Mouse (Mus musculus) retina, postnatal 1 day (tissue): ENCODE measurements around the gene Gm40460.
A peak's percentile ranks its signal among the peaks of the same experiment; 100 is the strongest.
"Not testable (repeated sequence)": the region's sequence is repeated elsewhere in the genome, so short reads cannot be mapped to it uniquely, and the experiment has no call there.

Experiments
- DNase-seq: peaks from one replicate; pipeline ENCODE4 v3.0.0-alpha.2; 2012

Gm40460 gene

DNA sequence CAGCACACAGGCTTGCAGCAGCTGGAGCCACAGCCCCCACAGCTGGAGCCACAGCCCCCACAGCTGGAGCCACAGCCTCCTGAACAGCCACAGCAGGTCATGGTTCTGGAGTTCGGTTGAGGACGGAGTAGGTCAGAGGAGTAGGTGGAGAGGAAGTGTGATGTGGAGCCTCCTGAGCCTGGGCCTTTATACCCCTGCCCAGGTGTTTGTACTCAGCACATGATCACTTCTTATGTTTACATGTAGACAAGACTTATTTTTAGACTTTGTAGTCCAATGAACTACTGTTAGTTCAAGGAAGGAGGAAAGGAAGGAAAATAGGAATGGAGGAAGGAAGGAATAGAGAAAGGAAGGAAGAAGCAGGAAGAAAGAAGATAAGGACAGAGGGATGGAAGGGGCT is at the start of gene Gm40460:
Gm40460 (minus strand) TSS at position 101 of the 400 bp plus-strand sequence.
- DNase-seq = no peak

DNA sequence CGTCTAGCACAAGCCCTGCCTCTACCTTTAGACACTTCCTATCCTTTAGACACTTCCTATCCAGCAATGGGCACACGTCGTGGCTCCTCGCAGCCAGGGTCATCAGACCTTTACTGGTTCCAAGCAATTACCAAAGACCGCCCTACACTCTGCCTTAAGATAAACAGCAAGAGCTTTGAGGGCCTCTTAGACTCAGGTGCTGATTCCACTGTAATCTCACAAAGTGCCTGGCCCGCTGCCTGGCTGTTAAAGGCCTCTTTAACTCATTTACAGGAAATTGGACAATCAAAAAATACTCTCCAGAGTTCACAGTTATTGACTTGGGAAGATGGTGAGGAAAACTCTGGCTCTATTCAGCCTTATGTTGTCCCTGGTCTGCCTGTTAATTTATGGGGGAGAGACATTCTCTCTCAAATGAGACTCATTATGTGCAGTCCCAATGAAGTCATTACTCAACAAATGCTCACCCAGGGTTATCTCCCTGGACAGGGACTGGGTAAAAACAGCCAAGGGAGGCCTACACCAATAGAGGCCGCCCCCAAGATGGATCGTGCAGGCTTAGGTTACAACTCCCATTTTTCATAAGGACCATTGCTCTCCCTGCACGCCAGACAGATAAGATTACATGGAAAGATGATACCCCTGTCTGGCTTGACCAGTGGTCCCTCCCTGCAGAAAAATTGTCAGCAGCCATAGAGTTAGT is 45.2 kb upstream of the Gm40460 start:
- not testable (repeated sequence) for DNase-seq

DNA sequence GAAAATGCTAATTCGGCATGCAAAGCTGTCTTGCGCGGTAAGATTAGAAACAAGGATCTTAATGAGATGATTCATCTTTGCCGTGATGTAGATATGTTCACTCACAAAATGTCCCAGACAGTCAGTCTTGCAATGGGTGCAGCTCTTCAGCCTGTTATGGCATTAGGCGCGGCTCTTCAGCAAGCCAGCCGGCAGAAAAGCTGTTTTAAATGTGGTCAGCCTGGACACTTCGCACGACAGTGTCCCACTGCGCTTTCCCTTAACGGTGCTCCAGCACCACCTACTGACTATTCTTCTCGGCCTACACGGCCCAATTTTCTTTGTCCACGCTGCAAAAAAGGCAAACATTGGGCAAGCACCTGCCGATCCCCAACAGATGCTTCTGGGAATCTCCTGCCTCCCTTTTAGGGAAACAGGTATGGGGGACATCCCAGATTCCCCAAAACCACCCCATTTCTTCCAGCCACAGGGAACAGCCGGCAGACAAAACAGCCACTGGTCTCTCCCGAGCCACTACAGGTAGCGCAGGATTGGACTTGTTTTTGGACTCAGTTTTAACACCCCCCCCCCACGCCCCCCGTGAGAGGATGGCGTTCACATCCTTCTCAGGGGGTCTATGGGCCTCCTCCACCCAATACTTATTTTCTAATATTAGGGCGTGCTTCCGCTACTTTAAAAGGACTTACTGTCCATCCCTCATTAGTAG is 44.4 kb upstream of the Gm40460 start:
- DNase-seq = peak; percentile 62

DNA sequence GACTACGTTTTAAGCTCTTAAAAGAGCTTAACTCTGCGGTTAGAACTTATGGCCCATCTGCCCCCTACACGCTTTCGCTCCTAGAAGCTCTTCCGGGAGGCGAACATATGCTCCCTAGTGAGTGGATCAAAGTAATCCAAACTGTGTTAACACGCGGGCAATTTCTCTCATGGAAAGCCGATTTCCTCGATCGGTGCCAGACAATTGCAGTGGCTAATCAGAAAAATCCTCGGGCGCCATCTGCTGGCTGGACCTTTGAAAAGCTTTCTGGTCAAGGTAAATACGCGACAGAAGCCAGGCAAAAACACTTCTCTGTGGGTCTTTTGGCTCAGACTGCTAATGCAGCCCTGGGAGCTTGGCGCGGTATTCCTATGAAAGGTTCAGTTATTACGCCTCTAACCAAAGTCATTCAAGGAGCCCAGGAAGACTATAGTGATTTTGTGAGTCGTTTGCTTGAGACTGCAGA is 43.8 kb upstream of the Gm40460 start:
- peak; percentile 97 for DNase-seq

DNA sequence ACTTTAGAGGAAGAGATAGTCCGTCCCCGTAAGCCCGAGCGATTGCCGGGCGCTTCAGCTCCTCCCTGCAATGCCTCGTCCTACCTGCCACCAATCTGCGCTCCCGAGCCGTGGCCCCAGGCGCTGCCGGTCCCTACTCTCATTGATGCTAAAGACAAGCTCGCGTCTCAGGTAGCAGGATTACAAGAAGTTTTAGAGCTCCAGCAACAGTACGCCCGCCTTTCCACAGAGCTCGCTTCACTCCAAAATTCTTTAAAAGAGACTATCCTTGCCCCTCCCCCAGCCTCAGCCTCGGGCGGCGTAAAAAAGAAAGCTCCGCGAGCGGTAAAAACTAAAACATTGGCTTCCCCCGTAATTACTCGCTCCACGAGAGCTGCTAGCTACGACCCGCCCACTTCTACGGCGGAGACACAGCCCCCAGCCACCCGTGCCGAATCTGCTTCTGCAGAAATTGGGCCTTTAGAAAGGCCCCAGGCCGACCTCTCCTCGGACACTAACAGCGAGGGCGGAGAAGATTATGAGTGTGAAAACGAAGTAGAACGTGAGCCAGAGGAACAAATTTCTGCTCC is 43.2 kb upstream of the Gm40460 start:
- DNase-seq = peak; percentile 85

DNA sequence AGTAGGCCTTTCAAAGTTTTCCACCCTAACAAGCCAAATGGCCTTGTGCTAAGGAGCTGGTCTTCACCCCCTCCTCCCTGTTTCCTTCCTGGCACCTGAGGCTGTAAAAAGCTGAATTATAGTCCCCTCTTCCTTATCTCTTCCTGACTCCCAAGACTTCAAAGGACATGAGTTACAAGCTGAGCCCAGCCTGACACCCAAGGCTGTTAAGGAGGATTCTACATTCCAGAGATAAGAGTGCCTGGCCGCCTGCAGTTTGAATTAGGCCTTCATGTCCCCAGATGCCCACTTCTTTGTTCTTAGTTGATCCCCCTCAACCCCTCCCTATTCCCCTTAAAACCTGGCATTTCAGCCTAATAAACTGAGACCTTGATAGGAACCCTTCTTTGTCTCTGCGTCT is 42.0 kb upstream of the Gm40460 start:
- not testable (repeated sequence) for DNase-seq

DNA sequence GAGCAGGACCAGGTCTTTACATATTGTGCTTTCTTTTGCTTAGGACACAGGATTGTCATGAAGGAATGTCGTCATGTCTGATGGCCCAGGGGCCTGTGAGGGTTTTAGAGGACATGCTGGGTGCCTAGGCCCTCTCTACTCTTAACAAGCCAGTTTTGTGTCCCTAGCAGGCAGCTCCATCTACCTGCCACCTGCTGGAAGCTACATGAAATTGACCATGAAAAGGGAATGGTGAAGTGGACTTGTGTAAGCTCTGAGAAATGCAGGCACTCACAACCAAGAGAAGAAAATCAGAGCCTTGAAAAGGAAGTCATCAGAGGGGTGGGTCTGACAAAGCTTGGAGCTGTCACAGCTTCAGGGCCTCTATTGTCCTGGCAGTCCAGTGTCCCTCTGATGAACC is 38.4 kb upstream of the Gm40460 start:
- DNase-seq = not testable (repeated sequence)

DNA sequence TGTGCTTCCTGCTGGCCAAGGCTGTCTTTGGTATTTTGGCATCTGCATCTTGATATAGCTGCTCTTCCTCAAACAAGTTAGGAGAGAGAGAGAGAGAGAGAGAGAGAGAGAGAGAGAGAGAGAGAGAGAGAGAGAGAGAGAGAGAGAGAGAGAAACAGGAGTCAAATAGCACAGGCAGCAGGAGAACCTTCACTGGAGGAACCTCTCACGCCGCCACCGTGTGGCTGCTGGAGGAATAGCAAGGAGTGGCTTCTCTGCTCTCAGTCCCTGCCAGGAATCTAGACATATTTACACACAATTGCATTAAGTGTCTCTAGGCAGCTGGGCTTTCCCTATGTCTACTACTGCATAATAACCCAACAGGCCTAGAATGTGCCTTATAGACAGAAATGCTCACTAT is 37.3 kb upstream of the Gm40460 start:
- peak; percentile 72 for DNase-seq

DNA sequence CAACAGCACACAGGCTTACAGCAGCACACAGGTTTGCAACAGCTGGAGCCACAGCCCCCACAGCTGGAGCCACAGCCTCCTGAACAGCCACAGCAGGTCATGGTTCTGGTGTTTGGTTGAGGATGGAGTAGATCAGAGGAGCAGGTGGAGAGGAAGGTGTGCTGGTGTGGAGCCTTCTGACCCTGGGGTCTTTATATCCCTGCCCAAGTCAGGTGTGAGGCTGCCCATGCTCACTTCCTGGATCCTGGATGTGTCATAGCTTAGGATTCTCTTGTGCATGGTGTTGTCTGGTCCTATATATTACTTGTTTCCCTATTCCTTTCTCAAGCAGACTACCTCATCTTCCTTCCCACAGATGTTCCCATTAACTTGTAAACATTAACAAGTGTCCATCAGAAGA is 33.4 kb upstream of the Gm40460 start, which contains the start of gene Gm4559:
Gm4559 (minus strand) TSS at position 101 of the 400 bp plus-strand sequence.
- DNase-seq = not testable (repeated sequence)

DNA sequence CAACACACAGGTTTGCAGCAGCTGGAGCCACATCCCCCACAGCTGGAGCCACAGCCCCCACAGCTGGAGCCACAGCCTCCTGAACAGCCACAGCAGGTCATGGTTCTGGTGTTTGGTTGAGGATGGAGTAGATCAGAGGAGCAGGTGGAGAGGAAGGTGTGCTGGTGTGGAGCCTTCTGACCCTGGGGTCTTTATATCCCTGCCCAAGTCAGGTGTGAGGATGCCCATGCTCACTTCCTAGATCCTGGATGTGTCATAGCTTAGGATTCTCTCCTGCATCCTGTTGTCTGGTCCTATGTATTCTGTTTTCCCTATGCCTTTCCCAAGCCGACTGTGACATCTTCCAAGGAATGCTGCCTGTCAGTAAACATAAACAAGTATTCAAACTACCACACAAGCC is 17.4 kb upstream of the Gm40460 start, which contains the start of gene Gm2431:
Gm2431 (minus strand) TSS at position 101 of the 400 bp plus-strand sequence.
- DNase-seq = not testable (repeated sequence)

DNA sequence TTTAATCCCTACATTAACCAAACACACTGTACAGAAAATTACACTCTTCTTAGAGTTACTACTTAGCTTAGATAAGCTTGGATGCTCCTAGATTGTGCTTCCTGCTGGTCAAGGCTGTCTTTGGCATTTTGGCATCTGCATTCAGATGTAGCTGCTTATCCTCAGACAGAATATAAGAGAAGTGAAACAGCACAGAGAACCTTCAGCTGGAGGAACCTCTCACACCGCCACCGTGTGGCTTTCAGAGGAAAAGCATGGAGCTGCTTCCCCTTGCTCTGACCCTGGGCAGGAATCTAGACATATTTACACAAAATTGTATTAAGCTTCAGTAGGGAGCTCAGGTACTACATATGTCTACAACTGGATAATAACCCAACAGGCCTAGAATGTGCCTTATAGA is 14.6 kb upstream of the Gm40460 start:
- DNase-seq = peak; percentile 55

DNA sequence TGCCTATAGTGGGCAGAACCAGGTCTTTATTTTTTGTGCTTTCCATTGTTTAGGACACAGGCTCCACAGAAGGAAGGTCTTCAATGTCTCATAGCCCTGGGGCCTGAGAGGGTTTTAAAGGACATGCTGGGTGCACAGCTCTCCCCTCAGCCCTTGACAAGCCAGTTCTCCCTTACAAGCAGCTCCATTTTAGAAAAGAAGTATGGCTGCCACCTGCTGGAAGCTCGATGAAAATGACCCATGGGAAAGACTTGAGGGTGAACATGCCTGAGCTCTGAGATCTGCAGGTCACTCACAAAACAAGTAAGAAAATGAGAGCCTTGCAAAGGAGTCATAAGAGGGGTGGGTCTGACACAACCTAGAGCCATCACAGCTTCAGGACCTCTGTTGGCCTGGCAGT is 8.9 kb upstream of the Gm40460 start:
- DNase-seq = peak; percentile 68

DNA sequence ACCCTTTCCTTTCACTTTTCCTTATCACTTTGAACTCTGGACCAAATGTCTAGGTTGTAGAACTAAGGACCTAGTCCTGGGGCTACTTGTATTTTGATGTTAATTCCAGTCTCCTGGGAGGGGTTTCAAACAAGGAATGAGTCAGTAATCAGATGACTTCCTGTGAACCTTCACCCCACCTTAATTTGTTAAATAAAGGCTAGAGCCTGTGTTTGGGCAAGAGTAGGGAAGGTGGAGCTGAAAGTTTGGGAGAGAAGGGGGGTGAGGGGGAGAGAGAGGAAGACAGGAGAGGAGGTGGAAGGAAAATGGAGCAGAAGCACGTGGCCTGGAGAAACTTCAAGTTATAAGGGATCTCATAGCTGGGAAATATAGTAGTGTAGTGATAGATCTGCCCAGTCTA is 9.3 kb downstream of the Gm40460 start:
- DNase-seq = no peak

DNA sequence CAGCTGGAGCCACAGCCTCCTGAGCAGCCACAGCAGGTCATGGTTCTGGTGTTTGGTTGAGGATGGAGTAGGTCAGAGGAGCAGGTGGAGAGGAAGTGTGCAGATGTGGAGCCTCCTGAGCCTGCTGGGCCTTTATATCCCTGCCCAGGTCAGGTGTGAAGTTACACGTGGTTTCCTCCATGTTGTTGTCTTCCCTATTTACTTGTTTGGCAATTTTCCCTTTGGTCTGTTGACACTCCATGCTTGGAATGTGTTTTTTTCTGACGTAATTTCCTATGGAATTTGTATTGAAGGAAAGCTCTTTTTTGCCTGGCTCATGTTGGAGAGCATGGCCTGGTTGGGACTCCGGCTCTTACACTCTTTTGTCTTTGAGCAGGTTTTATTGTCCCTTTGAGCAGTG is 11.0 kb downstream of the Gm40460 start, which contains the start of gene Krtap5-5:
Krtap5-5 (minus strand) TSS at position 101 of the 400 bp plus-strand sequence.
- DNase-seq = not testable (repeated sequence)

DNA sequence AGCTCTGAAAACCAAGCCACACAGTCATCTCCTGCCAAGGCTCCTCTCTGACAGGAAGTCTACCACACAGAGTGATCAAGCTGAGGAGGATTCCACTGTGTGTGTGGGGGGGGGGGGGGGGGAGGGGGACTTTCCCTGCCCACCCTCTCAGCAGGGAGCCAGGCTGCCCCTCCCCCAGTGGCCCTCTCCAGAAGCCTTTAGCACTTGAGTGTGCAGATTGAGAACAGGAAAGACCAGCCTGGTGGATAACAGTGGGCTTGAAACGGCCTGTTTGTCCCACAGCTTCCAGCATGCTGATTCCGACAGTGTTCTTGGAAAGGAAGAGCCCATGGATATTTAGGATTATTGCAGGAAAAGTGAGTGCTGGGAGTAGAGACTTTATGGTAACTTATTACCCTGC is 16.4 kb downstream of the Gm40460 start:
- DNase-seq = peak; percentile 6

DNA sequence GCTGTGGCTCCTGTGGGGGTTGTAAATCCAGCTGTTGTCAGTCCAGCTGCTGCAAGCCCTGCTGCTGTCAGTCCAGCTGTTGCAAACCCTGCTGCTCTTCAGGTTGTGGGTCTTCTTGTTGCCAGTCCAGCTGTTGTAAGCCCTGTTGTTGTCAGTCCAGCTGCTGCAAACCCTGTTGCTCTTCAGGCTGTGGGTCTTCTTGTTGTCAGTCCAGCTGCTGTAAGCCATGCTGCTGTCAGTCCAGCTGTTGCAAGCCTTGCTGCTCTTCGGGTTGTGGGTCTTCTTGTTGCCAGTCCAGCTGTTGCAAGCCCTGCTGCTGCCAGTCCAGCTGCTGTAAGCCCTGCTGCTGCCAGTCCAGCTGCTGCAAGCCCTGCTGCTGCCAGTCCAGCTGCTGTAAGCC is 28.7 kb downstream of the Gm40460 start:
- not testable (repeated sequence) for DNase-seq

DNA sequence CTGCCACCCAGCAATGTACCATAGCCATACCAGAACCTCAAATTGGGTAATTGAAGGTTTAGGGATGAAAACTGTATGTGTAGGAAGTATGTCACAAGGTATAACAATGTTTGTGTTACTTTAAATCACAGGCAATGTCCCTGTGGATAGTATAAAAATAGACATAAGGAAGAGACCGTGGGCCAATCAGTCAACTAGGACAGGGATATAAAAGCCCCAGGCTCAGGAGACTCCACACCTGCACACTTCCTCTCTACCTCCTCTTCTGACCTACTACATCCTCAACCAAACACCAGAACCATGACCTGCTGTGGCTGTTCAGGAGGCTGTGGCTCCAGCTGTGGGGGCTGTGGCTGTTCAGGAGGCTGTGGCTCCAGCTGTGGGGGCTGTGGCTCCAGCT is 29.3 kb downstream of the Gm40460 start, which contains the start of gene Gm7579:
Gm7579 (plus strand) TSS at position 301 of the 400 bp plus-strand sequence.
- DNase-seq = no peak

DNA sequence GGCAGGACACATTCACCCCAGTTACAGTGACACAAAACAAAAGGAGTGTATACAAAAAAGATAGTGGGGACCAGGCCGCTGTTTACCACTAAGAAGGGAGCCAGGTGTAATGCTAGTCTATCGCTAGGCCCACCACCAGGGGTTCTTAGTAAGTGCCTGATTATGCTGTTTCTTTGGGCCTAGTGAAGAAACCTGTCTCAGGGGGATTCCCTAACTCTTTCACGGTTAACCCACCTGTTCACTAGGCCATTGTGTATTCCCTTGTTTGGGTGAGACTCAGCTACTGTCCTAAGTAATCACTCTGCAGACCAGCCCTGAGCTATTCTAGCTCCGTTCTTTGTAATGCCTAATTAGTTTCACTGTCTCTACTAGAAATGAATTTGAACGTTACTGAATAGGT is 34.0 kb downstream of the Gm40460 start:
- DNase-seq = not testable (repeated sequence)

DNA sequence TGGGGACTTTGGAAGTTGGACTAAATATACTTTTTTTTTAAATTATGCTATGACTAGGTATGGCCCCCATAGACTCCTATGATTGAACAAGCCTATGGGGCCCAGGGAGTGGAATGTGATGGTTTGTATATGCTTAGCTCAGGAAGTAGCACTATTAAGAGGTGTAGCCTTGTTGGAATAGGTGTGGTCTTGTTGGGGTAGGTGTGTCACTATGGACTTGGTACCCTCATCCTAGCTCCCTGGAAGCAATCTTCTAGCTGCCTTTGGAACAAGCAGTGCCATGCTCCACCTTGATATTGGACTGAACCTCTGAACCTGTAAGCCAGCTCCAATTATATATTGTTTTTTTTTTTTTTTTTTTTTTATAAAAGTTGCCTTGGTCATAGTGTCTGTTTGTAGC is 35.4 kb downstream of the Gm40460 start:
- no peak for DNase-seq

DNA sequence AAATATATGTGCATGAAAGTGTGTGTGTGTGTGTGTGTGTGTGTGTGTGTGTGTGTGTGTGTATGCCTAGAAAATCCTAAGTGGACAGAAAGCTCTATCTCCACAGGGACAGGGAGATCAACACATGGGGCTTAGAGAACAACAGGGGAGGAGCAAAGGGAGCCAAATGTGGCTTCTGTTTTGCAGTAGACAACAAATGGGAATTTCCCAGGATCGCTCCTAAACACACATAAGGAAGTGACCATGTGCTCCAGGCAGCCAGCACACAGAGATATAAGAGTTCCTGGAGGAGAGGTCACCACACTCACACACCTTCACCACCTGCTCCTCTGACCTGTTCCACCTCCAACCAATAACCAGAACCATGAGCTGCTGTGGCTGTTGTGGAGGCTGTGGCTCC is 39.8 kb downstream of the Gm40460 start, which contains the start of gene Krtap5-3:
Krtap5-3 (plus strand) TSS at position 301 of the 400 bp plus-strand sequence.
- DNase-seq = no peak

DNA sequence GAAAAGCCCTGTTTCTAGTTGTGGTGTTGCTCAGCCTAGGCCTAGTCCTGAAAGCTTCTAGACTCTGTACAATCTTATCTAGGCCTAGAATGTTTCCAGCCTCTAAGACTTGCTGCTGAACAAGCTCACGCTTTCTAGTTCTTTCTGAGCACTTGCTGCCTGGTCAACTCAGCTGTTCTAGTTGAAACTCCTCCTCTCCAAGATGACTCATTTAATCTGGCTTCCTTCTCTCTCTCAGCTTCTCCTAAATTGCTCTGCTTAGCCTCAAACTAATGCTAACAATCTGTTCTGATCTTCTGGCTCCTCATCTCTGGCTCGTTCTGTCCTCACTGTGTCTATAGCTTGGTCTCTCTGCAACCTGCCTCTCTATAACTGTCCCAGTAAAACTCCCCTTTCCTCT is 42.1 kb downstream of the Gm40460 start:
- DNase-seq = no peak
